Mouse (Mus musculus) midbrain, embryonic 10.5 days (tissue): ENCODE measurements around the gene Rela. TPM values are rescaled to one million over a fixed set of nuclear protein-coding genes. Genes with fewer than 3 reads are reported as not detected.

Experiments
- DNase-seq: peaks from one replicate; pipeline ENCODE4 v3.0.0-alpha.2; 2017; ENCODE audit warnings: low spot score
- H3K27ac ChIP-seq: fragments of 300-500 bp; sonication (generic); replicated peaks from 2 replicates; pipeline ENCODE4 v1.5.1; 2016; ENCODE audit warnings: mild to moderate bottlenecking
- H3K27me3 ChIP-seq: fragments of 300-500 bp; sonication (generic); 2 replicates; pipeline ENCODE4 v1.6.1; 2016; ENCODE audit warnings: low read depth, mild to moderate bottlenecking; ENCODE audit not compliant: poor library complexity, severe bottlenecking
- H3K36me3 ChIP-seq: fragments of 300-500 bp; sonication (generic); 2 replicates; pipeline ENCODE4 v1.6.1; 2016; ENCODE audit warnings: mild to moderate bottlenecking, moderate library complexity
- H3K4me1 ChIP-seq: fragments of 300-500 bp; sonication (generic); 2 replicates; pipeline ENCODE4 v1.6.1; 2016
- H3K4me3 ChIP-seq: fragments of 300-500 bp; sonication (generic); 2 replicates; pipeline ENCODE4 v1.5.1; 2016; ENCODE audit warnings: mild to moderate bottlenecking, moderate library complexity
- H3K9me3 ChIP-seq: fragments of 300-500 bp; sonication (generic); replicated peaks from 2 replicates; pipeline ENCODE4 v1.6.1; 2016; ENCODE audit warnings: mild to moderate bottlenecking
- WGBS: fragments of 180-500 bp; shearing (Covaris S2); methylation state at CpG from one replicate; pipeline ENCODE4 v1.1.7; 2016; 5-methylcytosine and 5-hydroxymethylcytosine counted together
- polyA plus RNA-seq: library from polyadenylated mRNA; unstranded; fragments of >200 nt; fragmentation: Nextera tagmentation; extraction: Ambion mirVana; gene quantifications from 2 replicates; pipeline ENCODE4 v1.2.1, GENCODE M21; 2016

The Rela gene
- polyA plus RNA-seq, 1 experiment from 2014 or later, result 28.7 TPM

GRCm38 (mm10) chr19:5609547-5610404 is 27.5 kb upstream of the Rela start, which contains the start of gene Kat5:
TSS of gene Kat5 (minus strand) at chr19:5610237.
- peak; percentile 96 for DNase-seq
- peak within 1 kb of the TSS; percentile 75 for H3K4me3 ChIP-seq

GRCm38 (mm10) chr19:5611973-5612372 is 25.3 kb upstream of the Rela start:
- Histone ChIP-seq H3K4me1 (peaks cover 28% of the 10 kb centered on the region), H3K27ac (no peak overlapping the region), H3K9me3 (no peaks in the 10 kb centered on the region), H3K4me3 (no peak overlapping the region), H3K36me3 (peaks cover 21% of the 10 kb centered on the region), H3K27me3 (0 out of 2 replicates have a peak, but pooled peaks cover 6% of the 10 kb centered on the region)
- WGBS, result 74% methylated on average over 1 of the region's 1 CpGs
- DNase-seq, result no peak

More at GRCm38 (mm10) chr19:5609547-5610404, 27.5 kb upstream of the Rela start, which contains the start of gene Kat5:
- WGBS, result 1% methylated on average over 55 of the region's 55 CpGs
- 0 out of 2 replicates have a peak, but pooled peaks cover 6% of the 10 kb centered on the region for H3K27me3 ChIP-seq
- H3K4me1 ChIP-seq, result peaks cover 28% of the 10 kb centered on the region
- H3K36me3 ChIP-seq, result peaks cover 43% of the 10 kb centered on the region
- H3K9me3 ChIP-seq, result no peaks in the 10 kb centered on the region
- H3K27ac ChIP-seq, result peak within 1 kb of the TSS; percentile 99

GRCm38 (mm10) chr19:5612762-5613411 is 24.4 kb upstream of the Rela start:
- Histone ChIP-seq H3K36me3 (peaks cover 12% of the 10 kb centered on the region), H3K27me3 (0 out of 2 replicates have a peak, but pooled peaks cover 6% of the 10 kb centered on the region), H3K9me3 (no peaks in the 10 kb centered on the region), H3K4me1 (peaks cover 28% of the 10 kb centered on the region), H3K27ac (no peak overlapping the region), H3K4me3 (no peak overlapping the region)
- WGBS, result 80% methylated on average over 3 of the region's 3 CpGs
- no peak for DNase-seq

GRCm38 (mm10) chr19:5614953-5615352 is 22.3 kb upstream of the Rela start:
- no peaks in the 10 kb centered on the region for H3K36me3 ChIP-seq
- no peaks in the 10 kb centered on the region for H3K9me3 ChIP-seq
- H3K4me3 ChIP-seq, result no peak overlapping the region
- H3K4me1 ChIP-seq, result peaks cover 9% of the 10 kb centered on the region
- no peak for DNase-seq
- 78% methylated on average over 2 of the region's 2 CpGs for WGBS
- H3K27ac ChIP-seq, result no peak overlapping the region
- H3K27me3 ChIP-seq, result 0 out of 2 replicates have a peak, but pooled peaks cover 6% of the 10 kb centered on the region

- DNase-seq, result no peak
- Histone ChIP-seq H3K36me3 (no peaks in the 10 kb centered on the region), H3K4me1 (no peaks in the 10 kb centered on the region), H3K9me3 (no peaks in the 10 kb centered on the region), H3K27me3 (no peaks in the 10 kb centered on the region), H3K27ac (no peak overlapping the region), H3K4me3 (no peak overlapping the region)
- WGBS, result 83% methylated on average over 4 of the region's 4 CpGs
These were observed 17.3 kb upstream of the Rela start for GRCm38 (mm10) chr19:5620007-5620406.

GRCm38 (mm10) chr19:5621884-5622283 is 15.4 kb upstream of the Rela start:
- H3K4me1 ChIP-seq, result no peaks in the 10 kb centered on the region
- H3K9me3 ChIP-seq, result no peaks in the 10 kb centered on the region
- H3K36me3 ChIP-seq, result no peaks in the 10 kb centered on the region
- no peak for DNase-seq
- 77% methylated on average over 5 of the region's 5 CpGs for WGBS
- H3K27ac ChIP-seq, result no peak overlapping the region
- H3K4me3 ChIP-seq, result no peak overlapping the region
- H3K27me3 ChIP-seq, result no peaks in the 10 kb centered on the region

GRCm38 (mm10) chr19:5625311-5625710 is 12.0 kb upstream of the Rela start:
- no peaks in the 10 kb centered on the region for H3K27me3 ChIP-seq
- H3K36me3 ChIP-seq, result no peaks in the 10 kb centered on the region
- DNase-seq, result no peak
- H3K4me3 ChIP-seq, result no peak overlapping the region
- no peaks in the 10 kb centered on the region for H3K9me3 ChIP-seq
- H3K4me1 ChIP-seq, result no peaks in the 10 kb centered on the region
- 86% methylated on average over 8 of the region's 8 CpGs for WGBS
- no peak overlapping the region for H3K27ac ChIP-seq

GRCm38 (mm10) chr19:5629907-5630306 is 7.4 kb upstream of the Rela start:
- no peak overlapping the region for H3K27ac ChIP-seq
- no peaks in the 10 kb centered on the region for H3K4me1 ChIP-seq
- H3K4me3 ChIP-seq, result no peak overlapping the region
- DNase-seq, result no peak
- no peaks in the 10 kb centered on the region for H3K36me3 ChIP-seq
- no peaks in the 10 kb centered on the region for H3K9me3 ChIP-seq
- H3K27me3 ChIP-seq, result no peaks in the 10 kb centered on the region

- H3K27me3 ChIP-seq, result no peaks in the 10 kb centered on the region
- no peaks in the 10 kb centered on the region for H3K9me3 ChIP-seq
- H3K4me1 ChIP-seq, result peaks cover 11% of the 10 kb centered on the region
- no peak overlapping the region for H3K4me3 ChIP-seq
- 79% methylated on average over 9 of the region's 9 CpGs for whole genome bisulfite sequencing
- H3K36me3 ChIP-seq, result no peaks in the 10 kb centered on the region
- DNase-seq, result no peak
- H3K27ac ChIP-seq, result no peak overlapping the region
These were observed 5.2 kb upstream of the Rela start for GRCm38 (mm10) chr19:5632120-5632519.

GRCm38 (mm10) chr19:5636036-5636570 is 1.2 kb upstream of the Rela start:
- H3K4me3 ChIP-seq, result peak overlapping the region; percentile 83; the same call in 1 of the 2 replicates
- H3K36me3 ChIP-seq, result peaks cover 23% of the 10 kb centered on the region
- H3K27ac ChIP-seq, result peak overlapping the region; percentile 94; the same call in 1 of the 2 replicates
- no peak for DNase-seq
- no peaks in the 10 kb centered on the region for H3K27me3 ChIP-seq
- H3K9me3 ChIP-seq, result no peaks in the 10 kb centered on the region
- 83% methylated on average over 7 of the region's 7 CpGs for WGBS
- peaks cover 27% of the 10 kb centered on the region for H3K4me1 ChIP-seq

- Histone ChIP-seq H3K27ac (peak overlapping the region; percentile 94), H3K36me3 (peaks cover 28% of the 10 kb centered on the region), H3K4me1 (peaks cover 27% of the 10 kb centered on the region), H3K4me3 (peak overlapping the region; percentile 83), H3K9me3 (no peaks in the 10 kb centered on the region), H3K27me3 (no peaks in the 10 kb centered on the region)
- no peak for DNase-seq
- WGBS, result 47% methylated on average over 12 of the region's 12 CpGs
These were observed 677 bp upstream of the Rela start for GRCm38 (mm10) chr19:5636571-5637041.

GRCm38 (mm10) chr19:5638416-5639005 is 1.2 kb downstream of the Rela start:
- H3K36me3 ChIP-seq, result peaks cover 46% of the 10 kb centered on the region
- no peak for DNase-seq
- 95% methylated on average over 18 of the region's 18 CpGs for WGBS

More at GRCm38 (mm10) chr19:5638416-5639005, 1.2 kb downstream of the Rela start:
- H3K4me3 ChIP-seq, result peak overlapping the region; percentile 83
- H3K9me3 ChIP-seq, result no peaks in the 10 kb centered on the region
- H3K27me3 ChIP-seq, result no peaks in the 10 kb centered on the region
- no peak overlapping the region for H3K27ac ChIP-seq
- peaks cover 27% of the 10 kb centered on the region for H3K4me1 ChIP-seq
